Mouse (Mus musculus) layer of hippocampus, adult 8-10 months (tissue): ENCODE results near the gene Tfap2a. TPM values are rescaled to one million over a fixed set of nuclear protein-coding genes. Genes with fewer than 3 reads are reported as not detected.
A peak's percentile ranks its signal among the peaks of the same experiment; 100 is the strongest.

Experiments used
- DNase-seq, 2 experiments: peaks; one replicate each; pipeline ENCODE4 v3.0.0; 2022; ENCODE audit warnings: low spot score in 2 of 2
- total RNA-seq, 4 experiments: library from RNA; stranded (reverse); gene quantifications; 2 replicates each; pipeline ENCODE4 v1.2.4; 2022

Tfap2a gene
- total RNA-seq, 4 experiments from 2014 or later, result 0.27 to 0.45 (median 0.30) TPM

DNA sequence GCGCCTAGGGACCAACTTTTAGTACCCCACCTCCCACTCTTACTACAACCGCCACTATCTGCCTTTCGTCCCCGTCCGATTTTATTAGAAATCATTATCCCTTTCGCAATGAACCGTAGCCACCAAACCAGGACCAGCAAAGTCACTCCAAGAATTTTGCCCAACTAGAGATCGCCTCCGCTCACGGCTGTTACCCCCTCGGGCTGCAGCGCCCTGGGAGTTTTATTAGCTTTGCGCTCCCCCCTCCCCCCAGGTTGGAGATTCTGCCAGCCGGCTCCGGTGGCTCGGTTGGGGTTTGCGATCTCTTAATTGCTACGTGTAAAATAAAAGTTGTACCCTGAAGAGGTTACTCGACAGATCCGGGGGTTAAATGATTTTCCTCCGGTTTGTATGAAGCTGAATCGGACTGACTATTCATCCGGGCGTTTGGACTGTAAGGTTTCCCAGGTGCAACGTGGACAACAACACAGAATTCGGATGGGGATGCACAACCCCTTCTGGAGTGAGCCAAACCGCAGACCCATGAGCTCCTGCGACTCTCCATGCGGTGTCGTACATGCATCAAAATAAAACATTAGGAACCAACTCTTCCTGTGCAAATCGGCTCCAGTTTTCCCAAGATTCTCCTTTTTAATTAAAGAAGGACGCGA, 3.7 kb downstream of the Tfap2a start:
- DNase-seq, result no peak

DNA sequence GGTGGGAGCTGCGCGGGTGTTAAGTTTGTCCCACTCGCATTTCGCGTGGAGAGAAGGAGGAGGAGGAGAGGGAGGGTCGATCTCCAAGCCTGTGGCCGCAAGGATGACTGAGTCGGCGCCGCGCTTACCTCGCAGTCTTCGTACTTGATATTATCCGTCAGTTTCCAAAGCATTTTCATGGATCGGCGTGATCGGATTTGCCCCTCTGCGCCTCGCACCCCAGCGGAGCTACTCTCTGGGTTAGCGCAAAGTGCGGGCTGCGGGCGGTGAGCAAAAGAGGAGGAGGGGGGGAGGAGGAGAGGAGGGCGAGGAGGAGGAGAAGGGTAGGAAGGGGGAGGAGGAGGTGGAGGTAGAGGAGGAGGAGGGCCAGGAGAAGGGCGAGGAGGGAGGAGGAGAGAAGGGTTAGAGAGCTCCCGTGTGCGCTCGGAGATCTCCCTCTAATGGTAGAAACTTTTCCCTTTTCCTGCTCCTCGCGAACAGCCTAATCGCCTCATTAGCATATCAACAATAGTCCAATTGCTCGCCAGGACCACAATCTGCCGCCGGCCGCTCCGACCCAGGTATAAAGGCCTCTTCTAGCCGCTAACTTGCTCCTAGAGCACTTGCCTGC, 4.5 kb downstream of the Tfap2a start:
- no peak for DNase-seq

DNA sequence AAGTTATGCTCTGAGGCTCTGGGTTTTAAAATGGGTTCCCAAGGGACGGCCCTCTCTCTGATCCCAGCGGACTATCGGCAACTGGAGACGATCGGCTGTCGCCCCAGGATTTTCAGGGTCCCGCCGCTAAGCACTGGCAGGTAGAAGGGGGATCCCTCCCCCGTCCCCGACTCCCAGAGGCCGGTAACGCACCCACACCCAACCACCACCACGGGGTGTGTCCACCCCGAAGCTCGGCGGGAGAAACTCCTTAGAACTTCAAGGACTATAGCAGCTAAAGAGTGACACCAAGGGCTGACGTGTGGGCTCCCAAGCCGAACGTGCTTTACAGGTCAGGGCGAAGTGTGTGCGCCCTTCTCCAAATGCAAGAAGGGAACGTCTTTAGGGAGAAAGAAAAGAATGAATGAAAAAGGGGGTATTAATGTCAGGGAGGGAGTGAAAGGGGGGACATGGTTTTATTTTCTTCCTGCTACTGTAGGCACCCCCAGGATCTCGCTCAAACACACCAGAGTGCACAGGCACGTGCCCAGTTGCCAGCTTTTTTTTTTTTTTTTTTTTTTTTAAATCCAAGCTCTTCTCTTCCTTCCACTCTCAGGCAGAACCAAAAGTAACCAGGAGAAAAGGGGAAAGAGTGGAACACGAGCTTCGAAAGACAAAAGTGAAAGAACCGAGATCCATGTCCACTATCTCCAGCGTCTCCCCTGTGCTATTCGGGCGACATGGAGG, 5.2 kb downstream of the Tfap2a start:
- no peak for DNase-seq

DNA sequence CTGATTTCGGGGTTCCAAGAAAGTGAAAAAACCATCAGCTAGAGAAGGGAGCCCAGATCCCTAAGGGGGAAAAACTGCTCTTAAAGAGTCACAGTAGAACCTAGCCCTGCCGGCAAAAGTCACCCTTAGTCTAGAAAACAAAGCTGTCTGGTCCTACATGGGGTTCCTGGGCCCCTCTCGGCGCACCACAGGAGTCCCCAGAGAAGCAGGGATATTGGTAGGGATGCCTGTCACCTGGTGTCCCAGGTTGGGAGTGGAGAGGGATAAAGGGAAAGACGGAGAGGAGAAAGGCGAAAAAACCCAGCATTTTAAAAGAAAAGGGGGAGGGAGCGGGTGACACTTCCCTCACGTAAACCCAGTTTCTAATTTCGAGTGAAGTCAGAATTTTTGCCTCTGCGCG, 6.1 kb downstream of the Tfap2a start:
- no peak for DNase-seq

DNA sequence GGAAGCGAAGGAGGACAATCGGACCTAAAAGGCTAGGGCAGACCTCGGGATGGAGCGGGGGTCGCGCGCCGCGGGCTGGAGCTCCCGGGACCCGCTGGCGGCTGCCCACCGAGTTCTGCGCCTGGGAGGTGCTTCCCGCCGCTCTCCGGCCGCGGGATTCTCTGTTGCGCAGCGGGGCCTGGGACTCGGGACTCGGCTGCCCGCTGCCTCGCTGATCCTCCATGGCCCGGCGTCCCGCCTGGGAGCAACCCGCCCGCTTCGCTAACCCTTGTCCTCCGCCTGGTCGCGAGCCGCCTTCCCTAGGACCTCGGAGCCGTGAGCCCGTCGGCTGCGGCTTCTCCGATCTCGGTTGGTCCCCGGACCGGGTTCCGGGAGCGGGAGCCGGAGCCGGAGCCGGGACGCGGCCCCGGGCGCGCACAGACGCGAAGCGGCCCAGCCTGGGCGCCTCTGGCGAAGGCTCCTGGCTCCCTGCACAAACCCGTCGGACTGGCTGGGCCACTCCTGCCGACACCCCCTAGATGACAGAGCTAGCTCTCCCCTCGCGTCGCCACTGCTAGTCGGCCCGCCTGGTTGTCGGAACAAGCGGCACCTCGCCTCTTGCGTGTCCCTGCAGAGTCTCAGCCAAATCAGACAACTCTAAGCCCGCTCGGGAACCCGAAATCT, 6.9 kb downstream of the Tfap2a start:
- no peak for DNase-seq

DNA sequence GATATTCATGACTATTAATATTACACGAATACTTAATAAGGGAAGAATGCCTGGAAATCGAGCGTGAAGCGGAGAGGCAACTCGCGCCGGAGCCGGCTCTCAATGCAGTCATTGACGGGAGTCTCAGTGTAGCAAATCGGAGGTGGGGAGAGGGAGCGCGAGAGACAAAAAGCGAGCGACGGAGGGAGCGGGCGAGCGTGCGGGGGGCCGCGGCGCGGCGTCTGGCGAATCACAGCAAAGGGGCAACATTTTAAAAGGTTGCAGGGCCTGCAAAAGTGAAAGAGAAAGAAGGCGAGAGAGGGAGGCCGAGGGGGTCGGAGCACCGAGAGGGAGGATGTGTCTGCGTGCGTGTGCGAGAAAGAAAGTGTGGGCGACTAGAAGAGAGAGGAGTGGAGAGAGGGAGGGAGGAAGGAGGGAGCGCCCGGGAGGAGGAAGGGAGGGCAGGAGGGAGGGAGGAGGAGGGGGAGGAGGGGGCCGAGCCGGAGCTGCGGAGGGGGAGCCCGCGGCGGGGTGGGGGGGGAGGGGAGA, 7.5 kb downstream of the Tfap2a start:
- DNase-seq, result no peak

DNA sequence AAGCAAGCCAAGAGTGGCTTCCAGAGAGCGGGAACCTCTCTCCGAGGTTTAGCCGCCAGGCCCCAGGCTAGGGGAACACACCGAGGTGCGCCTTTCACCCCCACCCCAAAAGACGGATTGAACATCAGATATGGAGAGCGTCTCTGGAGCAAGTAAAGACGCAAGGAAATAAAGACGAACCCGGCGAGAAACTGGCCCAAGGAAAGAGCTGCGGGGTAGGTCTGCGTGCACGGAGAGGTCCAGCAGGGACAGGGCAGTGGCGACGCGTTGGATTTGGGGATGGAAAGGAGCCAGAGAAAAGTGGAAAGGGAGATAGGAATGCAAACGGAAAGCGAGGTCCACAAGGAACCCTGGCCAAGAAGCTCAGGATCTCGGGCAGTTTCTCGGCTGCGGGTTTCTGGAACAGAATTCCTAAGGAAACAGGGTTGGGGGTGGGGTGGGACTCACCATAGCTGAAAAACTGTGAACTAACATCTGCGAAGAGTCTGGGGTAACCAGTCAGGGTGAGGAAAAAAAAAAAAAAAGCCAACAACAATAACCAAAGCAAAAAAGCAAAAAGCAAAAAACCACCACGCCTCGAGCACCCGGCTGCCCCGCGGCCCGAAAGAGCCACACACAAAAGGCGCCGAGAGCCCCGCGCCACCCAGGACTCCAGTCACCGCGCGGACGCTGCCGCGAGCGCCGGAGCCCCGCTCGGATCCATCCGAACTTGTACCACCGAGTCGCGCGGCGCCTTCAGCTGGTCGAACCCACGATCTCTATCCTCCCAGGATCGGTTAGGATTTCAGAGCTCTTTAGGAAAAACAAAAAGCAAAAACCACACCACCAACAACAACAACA, 8.4 kb downstream of the Tfap2a start:
- no peak for DNase-seq

DNA sequence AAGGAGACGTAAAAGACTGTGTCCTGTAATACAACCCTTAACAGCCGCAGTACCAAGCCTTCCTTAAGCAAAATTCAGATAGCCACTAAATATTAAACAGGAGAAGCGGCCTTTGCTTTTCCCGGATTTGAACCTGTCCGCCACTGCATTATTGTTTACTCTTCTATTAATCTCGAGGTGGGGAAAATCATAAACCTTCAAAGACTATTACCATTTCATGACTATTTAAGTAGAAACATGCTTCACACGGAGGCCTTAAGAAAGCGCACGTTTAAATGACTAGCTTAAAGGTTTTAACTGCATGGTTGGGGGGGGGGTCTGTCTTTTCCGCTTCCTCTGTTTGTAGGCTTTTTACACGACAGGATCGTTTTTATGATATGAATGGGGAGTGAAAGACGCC, 9.1 kb downstream of the Tfap2a start:
- DNase-seq, result no peak

DNA sequence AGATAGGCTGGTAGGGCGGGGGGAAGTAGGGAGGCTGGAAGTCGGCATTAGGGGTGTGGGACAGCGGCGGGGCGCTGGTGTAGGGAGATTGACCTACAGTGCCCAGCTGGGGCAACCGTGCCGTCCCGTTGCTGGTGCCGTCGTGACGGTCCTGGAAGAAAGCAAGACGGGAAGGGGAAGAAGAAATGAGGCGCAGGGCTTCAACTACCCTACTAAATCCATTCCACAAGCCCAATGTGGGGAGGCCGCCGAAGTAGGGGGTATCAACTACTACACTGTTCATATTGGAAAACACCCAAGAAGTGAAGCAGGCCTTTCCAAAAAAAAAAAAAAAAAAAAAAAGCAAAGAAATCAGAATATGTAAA, 9.6 kb downstream of the Tfap2a start:
- DNase-seq, result no peak

DNA sequence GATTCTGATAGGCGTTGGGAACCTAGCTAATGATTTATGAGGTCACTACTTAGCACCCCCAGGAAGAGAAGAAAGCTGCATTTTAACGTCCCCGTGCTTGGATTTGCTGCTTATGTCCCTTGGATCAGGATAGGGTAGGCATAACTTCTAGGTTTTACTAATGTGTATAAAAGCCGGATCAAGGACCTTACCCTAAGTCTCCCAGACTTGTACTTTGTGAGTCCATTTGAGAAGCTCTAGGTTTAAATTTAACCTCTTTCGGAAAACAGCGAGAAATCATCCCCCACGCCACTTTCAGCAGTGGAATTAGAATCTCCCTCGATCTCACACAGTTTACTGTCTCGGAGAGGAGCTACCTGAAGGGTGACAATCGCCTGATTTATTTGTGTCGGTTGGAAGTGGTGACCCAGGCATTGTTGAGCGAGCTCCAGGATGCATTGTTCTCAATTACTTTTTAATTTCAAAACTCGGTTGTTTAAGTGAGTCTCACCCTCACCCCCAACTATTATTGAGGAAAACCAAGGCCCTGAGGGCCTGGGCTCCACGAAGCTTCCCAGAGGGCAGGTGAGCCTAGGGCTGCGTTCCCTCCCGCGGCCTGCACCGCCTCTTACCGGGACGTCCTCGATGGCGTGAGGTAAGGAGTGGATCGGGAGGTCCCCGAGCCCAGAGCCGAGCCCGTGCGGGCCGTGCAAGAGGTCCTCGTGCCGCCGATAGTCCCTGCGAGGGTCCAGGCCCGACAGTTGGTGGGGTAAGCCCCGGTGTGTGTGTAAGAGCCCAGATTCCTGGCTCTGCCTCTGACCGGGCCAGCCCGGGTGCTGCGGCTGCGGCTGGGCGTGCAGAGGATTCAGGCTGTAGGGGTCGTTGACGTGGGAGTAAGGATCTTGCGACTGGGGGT, 10.2 kb downstream of the Tfap2a start:
- no peak for DNase-seq

DNA sequence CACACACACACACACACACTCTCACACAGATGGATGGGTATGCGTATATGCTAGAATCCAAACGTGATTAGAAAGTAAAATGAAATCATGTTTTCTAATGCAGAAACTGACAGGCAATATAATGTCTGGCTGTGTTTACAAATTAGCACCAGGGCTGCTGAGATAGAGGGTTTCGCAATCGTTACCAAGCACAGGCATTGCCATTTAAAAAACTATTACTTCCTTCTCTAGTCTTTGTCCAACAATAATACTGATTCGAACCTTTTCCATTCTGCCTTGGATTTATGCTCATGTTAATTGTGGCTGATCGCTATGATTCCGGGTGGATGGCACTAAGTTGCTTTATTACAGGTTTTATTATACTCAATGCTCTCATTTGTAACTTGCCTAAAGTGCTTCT, 12.3 kb downstream of the Tfap2a start:
- no peak for DNase-seq

DNA sequence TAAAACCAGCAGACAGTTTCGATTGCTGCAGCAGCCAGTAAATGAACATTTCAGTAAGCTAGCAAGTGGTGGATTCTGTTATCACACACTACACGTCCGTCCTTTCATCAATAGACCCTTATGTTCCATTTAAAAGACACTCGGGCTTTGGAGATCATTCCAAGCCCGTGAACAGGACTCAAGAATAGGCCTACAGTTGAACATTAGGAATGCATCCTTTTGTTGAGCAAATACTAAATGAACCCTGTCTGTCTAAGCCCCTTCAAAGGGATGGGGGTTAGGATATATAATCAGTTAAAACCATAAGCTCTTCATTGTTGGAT, 14.6 kb downstream of the Tfap2a start:
- DNase-seq, result no peak

DNA sequence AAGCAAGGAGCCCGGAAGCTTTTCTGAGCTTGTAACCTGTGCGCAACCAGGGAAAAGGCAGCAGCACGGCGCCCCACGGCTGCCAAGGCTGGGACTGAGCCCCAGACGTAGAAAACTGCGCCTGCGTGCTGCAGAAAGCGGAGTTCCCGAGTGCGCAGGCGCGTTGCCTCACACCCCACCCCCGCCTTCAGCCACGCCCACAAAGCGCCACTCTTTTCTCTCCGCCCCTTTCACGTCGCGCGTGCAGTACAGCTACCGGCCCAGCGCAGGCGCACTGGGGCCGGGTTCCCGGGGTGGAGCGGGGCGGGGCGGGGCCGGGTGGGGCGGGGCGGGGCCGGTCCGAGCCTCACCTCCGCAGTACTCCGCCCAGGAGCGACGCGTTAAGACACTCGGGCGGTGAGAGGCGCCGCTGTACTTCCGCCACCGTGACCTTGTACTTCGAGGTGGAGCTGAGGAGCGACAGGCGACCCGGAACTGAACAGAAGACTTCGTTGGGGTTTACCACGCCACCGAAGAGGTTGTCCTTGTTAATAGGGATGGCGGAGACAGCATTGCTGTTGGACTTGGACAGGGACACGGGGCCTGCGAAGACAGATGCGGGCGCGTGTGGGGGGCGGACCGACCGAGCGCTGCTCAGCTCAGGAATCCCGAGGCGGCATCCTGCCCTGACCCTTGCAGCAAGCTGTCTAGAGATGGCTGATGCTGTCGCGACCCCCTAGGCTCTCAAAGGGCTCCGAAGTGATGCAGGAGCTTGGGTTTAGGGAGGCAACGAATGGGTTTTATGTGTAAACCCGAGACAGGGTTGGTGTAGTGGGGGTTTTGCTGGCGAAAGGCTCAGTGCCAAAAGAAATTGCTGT, 15.2 kb downstream of the Tfap2a start:
- peak; percentile 47 to 74 for DNase-seq

DNA sequence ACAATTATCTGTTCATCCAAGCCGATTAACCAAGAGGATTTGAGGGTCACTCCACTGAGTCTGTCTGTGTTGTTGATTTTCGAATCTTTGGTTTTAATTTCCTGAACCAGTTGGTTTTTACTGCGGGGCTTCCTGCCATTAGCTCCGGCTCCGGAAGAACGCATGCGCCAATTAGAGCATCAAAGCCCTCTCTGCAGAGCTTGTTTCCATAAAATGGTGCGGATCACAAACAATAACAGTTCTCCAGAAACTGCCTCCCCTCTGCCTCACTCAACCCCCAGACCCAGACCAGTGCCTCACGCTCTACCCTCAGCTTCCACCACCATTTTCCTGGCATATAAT, 18.5 kb downstream of the Tfap2a start:
- DNase-seq, result no peak

DNA sequence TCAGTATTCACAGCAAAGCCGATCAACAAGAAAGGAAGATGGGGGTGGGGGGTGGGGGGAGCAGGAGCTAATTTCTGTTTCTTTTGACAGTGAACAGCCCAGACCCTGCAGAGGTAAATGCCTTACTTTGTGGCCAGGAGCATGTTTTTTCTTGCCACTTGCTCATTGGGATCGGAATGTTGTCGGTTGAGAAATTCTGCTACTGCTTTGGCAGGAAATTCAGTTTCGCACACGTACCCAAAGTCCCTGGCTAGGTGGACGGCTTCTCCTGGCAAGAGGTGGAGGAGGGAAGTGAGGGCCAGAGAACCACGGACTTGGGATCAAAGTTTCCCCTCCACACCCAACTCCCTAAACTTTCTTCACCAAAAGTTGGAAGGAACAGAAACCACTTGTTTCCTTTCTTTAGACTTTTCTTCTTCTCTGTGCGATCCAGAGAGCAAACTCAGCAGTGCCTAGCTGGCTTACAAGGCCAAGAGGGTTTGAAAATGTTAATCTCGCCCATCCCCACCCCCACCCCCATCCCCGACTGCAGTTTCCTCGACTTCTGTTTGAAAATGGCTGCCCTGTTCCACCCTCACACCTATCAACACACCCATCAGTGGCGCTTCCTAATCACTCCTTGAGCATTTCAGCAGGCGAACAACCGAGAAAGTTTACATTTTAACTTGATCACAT, 19.0 kb downstream of the Tfap2a start:
- no peak for DNase-seq

DNA sequence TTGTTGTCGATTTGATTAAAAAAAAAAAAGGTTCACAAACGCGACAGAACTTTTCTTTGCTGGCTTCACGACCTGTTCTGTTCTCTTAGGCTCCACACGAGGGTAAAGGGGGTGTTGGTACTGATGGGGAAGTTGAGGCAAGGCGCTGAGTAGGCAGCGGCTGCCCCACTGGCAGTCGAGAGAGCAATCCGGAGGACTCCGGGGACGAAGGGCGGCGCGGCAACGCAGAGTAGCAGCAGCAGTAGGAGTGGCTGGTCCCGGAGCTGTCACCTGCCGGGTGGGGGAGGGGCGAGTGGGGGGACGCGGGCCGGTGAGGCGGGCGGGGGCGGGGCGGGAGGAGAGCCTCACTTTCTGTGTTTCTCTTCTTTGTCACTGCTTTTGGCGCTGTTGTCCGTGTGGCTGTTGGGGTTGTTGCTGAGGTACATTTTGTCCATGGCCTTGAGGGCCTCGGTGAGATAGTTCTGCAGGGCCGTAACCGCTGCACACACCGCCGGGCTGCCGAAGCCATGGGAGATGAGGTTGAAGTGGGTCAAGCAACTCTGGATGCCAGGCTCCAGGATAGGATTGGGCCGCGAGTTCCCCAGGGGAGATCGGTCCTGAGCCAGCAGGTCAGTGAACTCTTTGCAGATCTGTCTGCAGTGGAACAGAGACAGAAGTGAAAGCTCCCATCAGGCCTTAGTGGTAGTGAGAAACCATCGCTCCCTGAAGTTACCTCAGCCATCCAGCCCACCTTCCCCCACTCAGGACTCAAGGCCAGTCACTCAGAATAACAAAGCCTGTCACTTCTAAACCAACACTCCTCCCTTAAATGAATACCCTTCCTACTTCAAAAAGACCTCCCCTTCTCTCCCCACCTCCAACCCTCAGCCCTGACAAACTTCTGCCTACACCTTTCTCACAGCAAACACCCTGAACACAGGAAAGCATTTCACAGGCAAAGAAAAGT, 21.1 kb downstream of the Tfap2a start:
- no peak for DNase-seq

DNA sequence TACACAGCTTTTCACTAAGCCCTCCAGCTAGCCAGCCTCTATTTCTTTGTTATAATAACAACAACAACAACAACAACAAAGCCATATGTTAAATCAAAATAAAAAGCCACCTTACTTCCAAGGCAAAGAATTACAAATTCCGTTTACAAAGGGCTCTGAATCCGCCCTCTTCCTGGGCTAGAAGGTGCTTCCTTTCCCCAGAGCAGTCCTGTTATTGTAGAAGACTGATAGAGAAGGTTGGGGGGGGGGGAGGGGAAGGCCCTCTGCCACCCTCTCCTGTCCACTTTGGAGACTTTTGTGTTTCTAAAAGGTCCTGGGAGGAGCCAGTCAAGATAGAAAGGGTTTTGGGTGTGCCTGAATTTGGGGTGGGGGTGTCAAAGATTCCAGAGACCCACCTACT, 23.6 kb downstream of the Tfap2a start:
- DNase-seq, result no peak

DNA sequence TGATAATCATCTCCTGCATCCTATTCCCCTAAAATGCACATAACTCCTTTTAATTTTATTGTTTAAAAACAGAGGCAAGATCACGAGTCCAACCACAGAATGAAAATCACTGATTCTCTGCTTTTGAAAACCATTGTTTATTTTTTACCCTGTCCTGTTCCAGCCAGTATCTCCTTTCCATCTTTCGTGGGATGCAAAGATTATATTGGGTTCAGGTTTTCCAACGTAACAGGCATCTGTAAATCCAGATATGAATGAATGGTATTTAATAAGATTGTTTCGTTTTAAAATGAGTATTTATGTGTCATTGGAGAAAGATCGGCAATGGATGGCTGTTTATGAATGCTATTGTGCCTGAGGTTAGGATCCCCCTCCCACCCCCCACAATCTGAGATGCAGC, 24.5 kb downstream of the Tfap2a start:
- no peak for DNase-seq
